Mouse (Mus musculus) cortical plate, adult 2 months (tissue): Measurements from ENCODE around the gene Igfbp4.

ENCODE experiments used
- CTCF ChIP-seq: fragments of 200-500 bp; IDR thresholded peaks from 2 replicates; pipeline ENCODE4 v1.5.1; 2011; ENCODE audit warnings: mild to moderate bottlenecking, control low read depth, low read length; ENCODE audit not compliant: insufficient read depth; ENCODE audit errors: extremely low read depth
- POLR2A ChIP-seq: fragments of 200-500 bp; IDR thresholded peaks from 2 replicates; pipeline ENCODE4 v1.6.1; 2011; ENCODE audit warnings: mild to moderate bottlenecking, low read length, control low read depth; ENCODE audit not compliant: insufficient read depth; ENCODE audit errors: extremely low read depth

GRCm38 (mm10) chr11:99101693-99102092, 60.6 kb downstream of the Igfbp4 start:
- TF ChIP-seq POLR2A (no peak), CTCF (no peak)
